Comparison of ENCODE assay signal across 8 mouse cellular contexts in genomic region chr8:71592374-71593170, GRCm38 (mm10). TPM values are rescaled to one million over a fixed set of nuclear protein-coding genes. Genes with fewer than 3 reads are reported as not detected.
DNase-seq lines count a peak whose midpoint lies in the region; ATAC-seq and TF ChIP-seq lines count a peak whose summit lies in the region.

No protein-coding gene starts in this region.

- TF ChIP-seq CTCF in intestine, postnatal 0 days (IDR thresholded peaks at IDR 0.05; ENCODE audit: low read depth): peak; percentile 24

- WGBS in intestine, postnatal 0 days: 4% methylated on average over 60 of the region's 60 CpGs
- WGBS in midbrain, embryonic 10.5 days: 6% methylated on average over 60 of the region's 60 CpGs
- 5% methylated on average over 54 of the region's 60 CpGs for WGBS in stomach, embryonic 15.5 days

- no peaks in the 10 kb centered on the region for H3K9me3 ChIP-seq in erythroblast, embryonic 14.5 days (ENCODE audit: control insufficient read depth, low read length)
- no peaks in the 10 kb centered on the region for H3K9me3 ChIP-seq in intestine, postnatal 0 days (ENCODE audit: control insufficient read depth)
- H3K9me3 ChIP-seq in midbrain, embryonic 10.5 days (replicated peaks): no peaks in the 10 kb centered on the region
- H3K9me3 ChIP-seq in stomach, embryonic 15.5 days: no peaks in the 10 kb centered on the region

- peak overlapping the region; percentile 81 for H3K4me3 ChIP-seq in erythroblast, embryonic 14.5 days (replicated peaks)
- peak overlapping the region; percentile 64 for H3K4me3 ChIP-seq in intestine, postnatal 0 days (ENCODE audit: low read depth, low read length)
- H3K4me3 ChIP-seq in midbrain, embryonic 10.5 days: peak overlapping the region; percentile 83
- peak overlapping the region; percentile 73 for H3K4me3 ChIP-seq in stomach, embryonic 15.5 days (replicated peaks)

- H3K9ac ChIP-seq in intestine, postnatal 0 days (ENCODE audit: low read depth, low read length): peak overlapping the region; percentile 79
- H3K9ac ChIP-seq in stomach, embryonic 15.5 days: peak overlapping the region; percentile 82

- peak overlapping the region; percentile 82 for H3K4me2 ChIP-seq in intestine, postnatal 0 days (replicated peaks; ENCODE audit: low read depth)
- H3K4me2 ChIP-seq in stomach, embryonic 15.5 days: peak overlapping the region; percentile 88

- intact Hi-C loops in left cerebral cortex, postnatal 25 days (cut with DNase I): loop anchor here (2.0 kb wide), 1 partner anchor 24 kb away; the partner anchor contains the start of gene Slc27a1

- peaks cover 61% of the 10 kb centered on the region for H3K4me1 ChIP-seq in erythroblast, embryonic 14.5 days (ENCODE audit: control insufficient read depth)
- H3K4me1 ChIP-seq in intestine, postnatal 0 days (replicated peaks; ENCODE audit: control insufficient read depth, insufficient read depth, low read length): peaks cover 11% of the 10 kb centered on the region; the same call in 1 of the 2 replicates
- H3K4me1 ChIP-seq in midbrain, embryonic 10.5 days: peaks cover 45% of the 10 kb centered on the region
- peaks cover 26% of the 10 kb centered on the region for H3K4me1 ChIP-seq in stomach, embryonic 15.5 days

- peak overlapping the region; percentile 95 for H3K27ac ChIP-seq in intestine, postnatal 0 days (ENCODE audit: low read depth, low read length)
- H3K27ac ChIP-seq in midbrain, embryonic 10.5 days (replicated peaks): peak overlapping the region; percentile 97
- H3K27ac ChIP-seq in stomach, embryonic 15.5 days: peak overlapping the region; percentile 97

- H3K36me3 ChIP-seq in erythroblast, embryonic 14.5 days (ENCODE audit: control insufficient read depth): peaks cover 15% of the 10 kb centered on the region
- H3K36me3 ChIP-seq in intestine, postnatal 0 days (ENCODE audit: control insufficient read depth, insufficient read depth): no peaks in the 10 kb centered on the region; the same call in 1 of the 2 replicates
- H3K36me3 ChIP-seq in midbrain, embryonic 10.5 days: peaks cover 18% of the 10 kb centered on the region
- no peaks in the 10 kb centered on the region for H3K36me3 ChIP-seq in stomach, embryonic 15.5 days

- no peaks in the 10 kb centered on the region for H3K27me3 ChIP-seq in erythroblast, embryonic 14.5 days (ENCODE audit: control insufficient read depth)
- no peaks in the 10 kb centered on the region for H3K27me3 ChIP-seq in intestine, postnatal 0 days (replicated peaks; ENCODE audit: control insufficient read depth, insufficient read depth, low read length)
- H3K27me3 ChIP-seq in midbrain, embryonic 10.5 days (ENCODE audit: low read depth, poor library complexity, severe bottlenecking): peaks cover 12% of the 10 kb centered on the region
- no peaks in the 10 kb centered on the region for H3K27me3 ChIP-seq in stomach, embryonic 15.5 days (replicated peaks)

- ATAC-seq in erythroblast, adult 5-6 weeks (replicated peaks; ENCODE audit: low FRiP score, poor library complexity, severe bottlenecking): no peak
- peak; percentile 56 for ATAC-seq in intestine, postnatal 0 days
- ATAC-seq in stomach, embryonic 15.5 days (ENCODE audit: insufficient read depth, low FRiP score, low read depth): peak; percentile 58

- DNase-seq in cerebellum, postnatal 10 days: peak; percentile 84 to 86
- peak; percentile 83 for DNase-seq in gastrocnemius, postnatal 25 days
- peak; percentile 92 to 94 for DNase-seq in left cerebral cortex, postnatal 25 days (ENCODE audit: low spot score in 2 of 2)
- DNase-seq in midbrain, embryonic 10.5 days (ENCODE audit: low spot score): no peak

RNA-seq across cellular contexts. Expression of gene Pgls, which starts 0.6 kb away (rescaled TPM):
- polyA plus RNA-seq in erythroblast, embryonic 14.5 days (2012): 12.5 and 16.2 TPM in 2 replicates
- total RNA-seq in erythroblast, adult 5-6 weeks (2015; ENCODE audit: low replicate concordance): 24.0 and 27.4 TPM in 2 replicates
- 13.5 and 23.2 TPM in 2 replicates for total RNA-seq in erythroblast, adult 5-6 weeks (2017; ENCODE audit: low replicate concordance)
- total RNA-seq in gastrocnemius, postnatal 25 days (2021): 10 to 100 TPM; 26.3 to 26.9 TPM
- 152 and 154 TPM in 2 replicates for polyA plus RNA-seq in intestine, postnatal 0 days (2015; fragmentation: Nextera tagmentation; extraction: Ambion mirVana)
- 10 to 100 TPM; 35.1 to 38.7 TPM for total RNA-seq in left cerebral cortex, postnatal 25 days (2021)
- polyA plus RNA-seq in midbrain, embryonic 10.5 days (2016; fragmentation: Nextera tagmentation; extraction: Ambion mirVana): 248 and 261 TPM in 2 replicates
- polyA plus RNA-seq in stomach, embryonic 15.5 days (2015; fragmentation: Nextera tagmentation; extraction: Ambion mirVana): 238 and 243 TPM in 2 replicates

RNA-seq across cellular contexts. Expression of gene Fam129c, which starts 4.9 kb away (rescaled TPM):
- 0.10 and 0.13 TPM in 2 replicates for polyA plus RNA-seq in erythroblast, embryonic 14.5 days (2012)
- total RNA-seq in erythroblast, adult 5-6 weeks (2015; ENCODE audit: low replicate concordance): not detected in 2 replicates
- not detected in 2 replicates for total RNA-seq in erythroblast, adult 5-6 weeks (2017; ENCODE audit: low replicate concordance)
- under 1 TPM; 0.29 to 0.38 TPM for total RNA-seq in gastrocnemius, postnatal 25 days (2021)
- 0.47 and 0.77 TPM in 2 replicates for polyA plus RNA-seq in intestine, postnatal 0 days (2015; fragmentation: Nextera tagmentation; extraction: Ambion mirVana)
- total RNA-seq in left cerebral cortex, postnatal 25 days (2021): 1 to 10 TPM; 3.6 to 4.2 TPM
- polyA plus RNA-seq in midbrain, embryonic 10.5 days (2016; fragmentation: Nextera tagmentation; extraction: Ambion mirVana): 4.5 and 5.4 TPM in 2 replicates
- polyA plus RNA-seq in stomach, embryonic 15.5 days (2015; fragmentation: Nextera tagmentation; extraction: Ambion mirVana): 4.3 and 4.7 TPM in 2 replicates

RNA-seq across cellular contexts. Expression of gene Colgalt1, which starts 18.2 kb away (rescaled TPM):
- polyA plus RNA-seq in erythroblast, embryonic 14.5 days (2012): 0.41 and 0.72 TPM in 2 replicates
- 9.8 and 19.9 TPM in 2 replicates for total RNA-seq in erythroblast, adult 5-6 weeks (2015; ENCODE audit: low replicate concordance)
- total RNA-seq in erythroblast, adult 5-6 weeks (2017; ENCODE audit: low replicate concordance): 9.6 and 10.8 TPM in 2 replicates
- 10 to 100 TPM; 35.3 to 36.0 TPM for total RNA-seq in gastrocnemius, postnatal 25 days (2021)
- polyA plus RNA-seq in intestine, postnatal 0 days (2015; fragmentation: Nextera tagmentation; extraction: Ambion mirVana): 43.3 and 44.5 TPM in 2 replicates
- 10 to 100 TPM; 49.3 to 51.5 TPM for total RNA-seq in left cerebral cortex, postnatal 25 days (2021)
- polyA plus RNA-seq in midbrain, embryonic 10.5 days (2016; fragmentation: Nextera tagmentation; extraction: Ambion mirVana): 51.2 and 52.8 TPM in 2 replicates
- polyA plus RNA-seq in stomach, embryonic 15.5 days (2015; fragmentation: Nextera tagmentation; extraction: Ambion mirVana): 70.6 and 75.1 TPM in 2 replicates

RNA-seq across cellular contexts. Expression of gene Slc27a1, which starts 23.9 kb away (rescaled TPM):
- 0.02 and 0.03 TPM in 2 replicates for polyA plus RNA-seq in erythroblast, embryonic 14.5 days (2012)
- 0.42 and 1.2 TPM in 2 replicates for total RNA-seq in erythroblast, adult 5-6 weeks (2015; ENCODE audit: low replicate concordance)
- 0.51 TPM in 1 of 2 replicates, not detected in the other for total RNA-seq in erythroblast, adult 5-6 weeks (2017; ENCODE audit: low replicate concordance)
- 10 to 100 TPM; 62.6 to 62.9 TPM for total RNA-seq in gastrocnemius, postnatal 25 days (2021)
- polyA plus RNA-seq in intestine, postnatal 0 days (2015; fragmentation: Nextera tagmentation; extraction: Ambion mirVana): 14.5 and 14.9 TPM in 2 replicates
- total RNA-seq in left cerebral cortex, postnatal 25 days (2021): 10 to 100 TPM; 90.0 to 92.8 TPM
- polyA plus RNA-seq in midbrain, embryonic 10.5 days (2016; fragmentation: Nextera tagmentation; extraction: Ambion mirVana): 21.5 and 27.0 TPM in 2 replicates
- polyA plus RNA-seq in stomach, embryonic 15.5 days (2015; fragmentation: Nextera tagmentation; extraction: Ambion mirVana): 37.1 and 38.8 TPM in 2 replicates

RNA-seq across cellular contexts. Expression of gene Nxnl1, which starts 26.2 kb away (rescaled TPM):
- not detected in 2 replicates for polyA plus RNA-seq in erythroblast, embryonic 14.5 days (2012)
- total RNA-seq in erythroblast, adult 5-6 weeks (2015; ENCODE audit: low replicate concordance): not detected in 2 replicates
- not detected in 2 replicates for total RNA-seq in erythroblast, adult 5-6 weeks (2017; ENCODE audit: low replicate concordance)
- under 1 TPM in 1 of 2 experiments, not detected in 1; 0.24 TPM for total RNA-seq in gastrocnemius, postnatal 25 days (2021)
- not detected in 2 replicates for polyA plus RNA-seq in intestine, postnatal 0 days (2015; fragmentation: Nextera tagmentation; extraction: Ambion mirVana)
- total RNA-seq in left cerebral cortex, postnatal 25 days (2021): under 1 TPM in 1 of 2 experiments, not detected in 1; 0.16 TPM
- polyA plus RNA-seq in midbrain, embryonic 10.5 days (2016; fragmentation: Nextera tagmentation; extraction: Ambion mirVana): not detected in 2 replicates
- 0.08 and 0.15 TPM in 2 replicates for polyA plus RNA-seq in stomach, embryonic 15.5 days (2015; fragmentation: Nextera tagmentation; extraction: Ambion mirVana)

Comparison
In these comparisons a context has a peak if more than half of its experiments do, and no peak if none do; other contexts are left out.
1. RNA of gene Colgalt1, which starts 18.2 kb away (polyA plus RNA-seq): 70.6 to 75.1 TPM in stomach, embryonic 15.5 days, 51.2 to 52.8 TPM in midbrain, embryonic 10.5 days and 43.3 to 44.5 TPM in intestine, postnatal 0 days; 0.41 to 0.72 TPM in erythroblast, embryonic 14.5 days; every median in the first group is over 10 times any median in the second.
2. Peak in every context shown above with its lines, with median percentiles within 50 percentile points of each other: H3K4me3 ChIP-seq and H3K27ac ChIP-seq.